Mouse (Mus musculus): ENCODE results near the gene Rnf5. TPM values are rescaled to one million over a fixed set of nuclear protein-coding genes. Genes with fewer than 3 reads are reported as not detected.
A peak's percentile ranks its signal among the peaks of the same experiment; 100 is the strongest.

Rnf5 gene
- polyA plus RNA-seq, 1 experiment: 37.1 TPM

DNA sequence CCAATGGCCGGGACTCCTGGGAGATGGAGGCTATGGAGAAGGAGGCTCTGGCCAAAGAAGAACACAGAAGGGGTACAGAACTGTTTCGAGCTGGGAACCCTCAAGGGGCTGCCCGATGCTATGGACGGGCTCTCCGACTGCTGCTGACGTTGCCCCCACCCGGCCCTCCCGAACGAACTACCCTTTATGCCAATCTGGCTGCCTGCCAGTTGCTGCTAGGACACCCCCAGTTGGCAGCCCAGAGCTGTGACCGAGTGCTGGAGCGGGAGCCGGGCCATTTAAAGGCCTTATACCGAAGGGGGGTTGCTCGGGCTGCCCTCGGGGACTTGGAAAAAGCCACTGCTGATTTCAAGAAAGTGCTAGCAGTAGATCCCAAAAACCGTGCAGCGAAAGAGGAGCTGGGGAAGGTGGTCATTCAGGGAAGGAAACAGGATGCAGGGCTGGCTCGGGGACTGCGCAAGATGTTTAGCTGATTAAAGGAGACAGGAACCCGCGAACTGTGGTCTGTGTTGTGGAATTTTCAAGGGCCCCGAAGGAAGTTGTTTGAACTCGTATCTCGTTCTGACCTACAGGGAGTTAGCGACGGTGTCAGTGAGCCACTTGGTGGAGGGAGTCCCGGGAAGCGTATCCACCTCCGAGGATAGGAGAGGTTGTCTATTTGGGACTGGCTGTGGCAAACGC, 42.5 kb upstream of the Rnf5 start:
- H3K4me3 ChIP-seq: peak overlapping the region; percentile 28

DNA sequence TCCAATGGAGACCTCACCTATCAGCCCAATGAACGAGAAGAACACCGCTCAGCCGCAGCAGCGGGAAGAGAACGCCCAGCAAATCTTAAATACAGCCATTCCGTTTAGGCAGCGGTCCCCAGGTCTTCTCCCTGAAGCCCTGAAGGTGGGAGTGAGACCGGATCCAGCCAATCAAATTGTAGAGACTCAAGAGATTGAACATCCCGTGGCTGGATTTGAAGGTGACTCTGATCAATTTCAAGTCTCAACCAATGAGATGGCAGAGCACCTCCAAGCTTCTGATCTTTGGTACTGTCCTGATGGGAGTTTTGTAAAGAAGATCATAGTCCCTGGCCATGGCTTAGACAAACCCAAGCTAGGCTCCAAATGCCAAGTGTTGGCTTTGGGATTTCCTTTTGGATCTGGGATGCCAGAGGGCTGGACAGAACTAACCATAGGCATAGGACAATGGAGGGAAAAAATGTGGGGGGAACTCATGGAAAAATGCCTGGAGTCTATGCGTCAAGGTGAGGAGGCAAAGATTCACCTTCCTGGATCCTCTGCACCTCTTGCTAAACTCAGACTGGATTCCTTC, 41.9 kb upstream of the Rnf5 start:
- Histone ChIP-seq H3K27me3 (ENCODE audit: control insufficient read depth, insufficient read depth, insufficient read length) (no peaks in the 10 kb centered on the region), H3K4me2 (ENCODE audit: low read depth) (peak overlapping the region; percentile 69), H3ac (ENCODE audit: control insufficient read depth, insufficient read length) (no peak overlapping the region), H3K79me2 (ENCODE audit: control insufficient read depth, insufficient read depth) (peaks cover 9% of the 10 kb centered on the region), H3K4me3 (peak overlapping the region; percentile 28), H3K36me3 (ENCODE audit: control insufficient read depth, insufficient read depth) (no peaks in the 10 kb centered on the region)
- TF ChIP-seq REST (IDR thresholded peaks at IDR 0.05; ENCODE audit: insufficient read depth, insufficient read length): no peak
- no peak for TF ChIP-seq CEBPB (IDR thresholded peaks at IDR 0.05; ENCODE audit: insufficient read depth, poor library complexity, severe bottlenecking)
- no peak for TF ChIP-seq MYOD1 (IDR thresholded peaks at IDR 0.05; ENCODE audit: control insufficient read depth in 1 of 3, insufficient read length in 2 of 3, low read depth in 2 of 3)
- TF ChIP-seq POLR2A (IDR thresholded peaks at IDR 0.05; ENCODE audit: insufficient read length, low read depth): no peak
- TF ChIP-seq MAX (IDR thresholded peaks at IDR 0.05; ENCODE audit: low read depth): no peak
- TF ChIP-seq SRF (IDR thresholded peaks at IDR 0.05; ENCODE audit: control insufficient read depth, insufficient read length, low read depth): no peak
- TF ChIP-seq MYOG (IDR thresholded peaks at IDR 0.05; ENCODE audit: control insufficient read depth in 1 of 3, insufficient read depth in 1 of 3, insufficient read length in 2 of 3, low read depth in 2 of 3): no peak
- no peak for TF ChIP-seq TCF3 (IDR thresholded peaks at IDR 0.05; ENCODE audit: insufficient read length, low read depth)
- no peak for TF ChIP-seq E2F4 (IDR thresholded peaks at IDR 0.05; ENCODE audit: insufficient read depth)
- no peak for TF ChIP-seq TCF12 (IDR thresholded peaks at IDR 0.05; ENCODE audit: insufficient read depth, poor library complexity, severe bottlenecking)
- no peak for TF ChIP-seq USF1 (IDR thresholded peaks at IDR 0.05; ENCODE audit: low read depth)
- TF ChIP-seq POLR2AphosphoS2 (IDR thresholded peaks at IDR 0.05; ENCODE audit: insufficient read length, low read depth): no peak

More for the DNA sequence above, 42.5 kb upstream of the Rnf5 start:
- Histone ChIP-seq H3K27me3 (ENCODE audit: control insufficient read depth, insufficient read depth, insufficient read length) (no peaks in the 10 kb centered on the region), H3ac (ENCODE audit: control insufficient read depth, insufficient read length) (no peak overlapping the region), H3K4me2 (ENCODE audit: low read depth) (peak overlapping the region; percentile 69), H3K36me3 (ENCODE audit: control insufficient read depth, insufficient read depth) (no peaks in the 10 kb centered on the region), H3K79me2 (ENCODE audit: control insufficient read depth, insufficient read depth) (peaks cover 9% of the 10 kb centered on the region)
- TF ChIP-seq TCF3 (IDR thresholded peaks at IDR 0.05; ENCODE audit: insufficient read length, low read depth): no peak
- TF ChIP-seq POLR2AphosphoS2 (IDR thresholded peaks at IDR 0.05; ENCODE audit: insufficient read length, low read depth): no peak
- TF ChIP-seq E2F4 (IDR thresholded peaks at IDR 0.05; ENCODE audit: insufficient read depth): no peak
- no peak for TF ChIP-seq MYOD1 (IDR thresholded peaks at IDR 0.05; ENCODE audit: control insufficient read depth in 1 of 3, insufficient read length in 2 of 3, low read depth in 2 of 3)
- no peak for TF ChIP-seq TCF12 (IDR thresholded peaks at IDR 0.05; ENCODE audit: insufficient read depth, poor library complexity, severe bottlenecking)
- TF ChIP-seq REST (IDR thresholded peaks at IDR 0.05; ENCODE audit: insufficient read depth, insufficient read length): no peak
- no peak for TF ChIP-seq USF1 (IDR thresholded peaks at IDR 0.05; ENCODE audit: low read depth)
- TF ChIP-seq MAX (IDR thresholded peaks at IDR 0.05; ENCODE audit: low read depth): no peak
- no peak for TF ChIP-seq SRF (IDR thresholded peaks at IDR 0.05; ENCODE audit: control insufficient read depth, insufficient read length, low read depth)

DNA sequence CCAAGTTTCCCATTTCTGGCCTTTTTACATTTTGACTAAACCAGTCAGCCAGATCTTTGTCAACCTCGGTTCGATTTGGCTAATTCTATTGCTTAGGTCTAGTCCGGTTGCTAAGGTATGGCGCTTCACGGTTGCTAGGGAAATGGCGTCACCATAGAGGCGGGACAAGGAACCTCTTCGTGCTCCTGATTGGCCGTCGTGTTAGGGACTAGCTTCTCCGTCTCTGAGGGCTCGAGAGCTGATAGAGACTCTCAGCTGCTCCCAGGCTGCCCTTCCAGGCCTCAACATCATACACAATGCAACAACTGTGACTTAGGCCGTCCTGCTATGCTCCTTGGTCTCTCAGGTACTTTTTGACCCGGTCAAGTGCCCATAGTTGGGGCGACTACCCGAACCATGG, 41.1 kb upstream of the Rnf5 start, which contains the start of gene Fkbpl:
Gene Fkbpl (plus strand): TSS at position 157 of the 400 bp plus-strand sequence.
- Histone ChIP-seq H3ac (ENCODE audit: control insufficient read depth, insufficient read length) (no peak within 1 kb of the TSS), H3K27me3 (ENCODE audit: control insufficient read depth, insufficient read depth, insufficient read length) (no peaks in the 10 kb centered on the region), H3K4me2 (ENCODE audit: low read depth) (peak within 1 kb of the TSS; percentile 69), H3K79me2 (ENCODE audit: control insufficient read depth, insufficient read depth) (peaks cover 9% of the 10 kb centered on the region), H3K4me3 (peak within 1 kb of the TSS; percentile 28), H3K36me3 (ENCODE audit: control insufficient read depth, insufficient read depth) (no peaks in the 10 kb centered on the region)
- TF ChIP-seq REST (IDR thresholded peaks at IDR 0.05; ENCODE audit: insufficient read depth, insufficient read length) (no peak), POLR2A (IDR thresholded peaks at IDR 0.05; ENCODE audit: insufficient read length, low read depth) (peak; percentile 74), MAX (IDR thresholded peaks at IDR 0.05; ENCODE audit: low read depth) (no peak), USF1 (IDR thresholded peaks at IDR 0.05; ENCODE audit: low read depth) (no peak), TCF12 (IDR thresholded peaks at IDR 0.05; ENCODE audit: insufficient read depth, poor library complexity, severe bottlenecking) (no peak), POLR2AphosphoS2 (IDR thresholded peaks at IDR 0.05; ENCODE audit: insufficient read length, low read depth) (peak; percentile 57), CEBPB (IDR thresholded peaks at IDR 0.05; ENCODE audit: insufficient read depth, poor library complexity, severe bottlenecking) (no peak), SRF (IDR thresholded peaks at IDR 0.05; ENCODE audit: control insufficient read depth, insufficient read length, low read depth) (no peak), MYOD1 (IDR thresholded peaks at IDR 0.05; ENCODE audit: control insufficient read depth in 1 of 3, insufficient read length in 2 of 3, low read depth in 2 of 3) (peak in 2 of 3 experiments; percentile 2 to 25), MYOG (IDR thresholded peaks at IDR 0.05; ENCODE audit: control insufficient read depth in 1 of 3, insufficient read depth in 1 of 3, insufficient read length in 2 of 3, low read depth in 2 of 3) (peak in 1 of 3 experiments; percentile 41), TCF3 (IDR thresholded peaks at IDR 0.05; ENCODE audit: insufficient read length, low read depth) (no peak), E2F4 (IDR thresholded peaks at IDR 0.05; ENCODE audit: insufficient read depth) (no peak)

DNA sequence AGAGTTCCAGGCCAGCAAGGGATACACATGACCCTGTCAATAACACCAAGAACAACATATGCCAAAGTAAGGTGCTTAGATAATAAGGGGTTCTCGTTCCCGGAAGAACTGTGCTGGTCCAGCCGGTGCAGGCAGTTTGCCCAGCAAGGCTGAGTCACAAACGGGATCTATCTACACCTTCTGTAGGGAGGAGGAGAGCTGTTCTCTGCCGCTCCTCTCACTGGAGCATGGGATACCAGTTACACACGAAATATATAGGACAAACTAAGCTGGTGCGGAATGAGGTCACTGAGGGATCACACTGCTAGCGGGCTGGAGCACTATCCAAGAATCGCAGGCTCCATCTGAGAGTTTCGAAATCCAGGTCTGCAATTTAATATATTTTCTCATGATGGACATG, 40.5 kb upstream of the Rnf5 start:
- Histone ChIP-seq H3K36me3 (ENCODE audit: control insufficient read depth, insufficient read depth) (no peaks in the 10 kb centered on the region), H3K27me3 (ENCODE audit: control insufficient read depth, insufficient read depth, insufficient read length) (no peaks in the 10 kb centered on the region), H3K79me2 (ENCODE audit: control insufficient read depth, insufficient read depth) (peaks cover 9% of the 10 kb centered on the region), H3K4me3 (no peak overlapping the region), H3ac (ENCODE audit: control insufficient read depth, insufficient read length) (no peak overlapping the region), H3K4me2 (ENCODE audit: low read depth) (peak overlapping the region; percentile 47)
- TF ChIP-seq MYOD1 (IDR thresholded peaks at IDR 0.05; ENCODE audit: control insufficient read depth in 1 of 3, insufficient read length in 2 of 3, low read depth in 2 of 3) (no peak), MAX (IDR thresholded peaks at IDR 0.05; ENCODE audit: low read depth) (no peak), REST (IDR thresholded peaks at IDR 0.05; ENCODE audit: insufficient read depth, insufficient read length) (no peak), E2F4 (IDR thresholded peaks at IDR 0.05; ENCODE audit: insufficient read depth) (no peak), TCF12 (IDR thresholded peaks at IDR 0.05; ENCODE audit: insufficient read depth, poor library complexity, severe bottlenecking) (no peak), USF1 (IDR thresholded peaks at IDR 0.05; ENCODE audit: low read depth) (no peak), TCF3 (IDR thresholded peaks at IDR 0.05; ENCODE audit: insufficient read length, low read depth) (no peak), MYOG (IDR thresholded peaks at IDR 0.05; ENCODE audit: control insufficient read depth in 1 of 3, insufficient read depth in 1 of 3, insufficient read length in 2 of 3, low read depth in 2 of 3) (no peak), POLR2AphosphoS2 (IDR thresholded peaks at IDR 0.05; ENCODE audit: insufficient read length, low read depth) (no peak), CEBPB (IDR thresholded peaks at IDR 0.05; ENCODE audit: insufficient read depth, poor library complexity, severe bottlenecking) (no peak), POLR2A (IDR thresholded peaks at IDR 0.05; ENCODE audit: insufficient read length, low read depth) (no peak), SRF (IDR thresholded peaks at IDR 0.05; ENCODE audit: control insufficient read depth, insufficient read length, low read depth) (no peak)

Data from myocyte (in vitro differentiated cells).